Mouse (Mus musculus) myocyte (in vitro differentiated cells): ENCODE measurements around the gene Scrt2. TPM values are rescaled to one million over a fixed set of nuclear protein-coding genes. Genes with fewer than 3 reads are reported as not detected.

Experiments
- H3K27me3 ChIP-seq: one replicate; pipeline ENCODE4 v1.6.1; 2011; ENCODE audit not compliant: control insufficient read depth, insufficient read depth, insufficient read length
- H3K36me3 ChIP-seq: one replicate; pipeline ENCODE4 v1.6.1; 2011; ENCODE audit not compliant: control insufficient read depth, insufficient read depth
- H3K4me2 ChIP-seq: one replicate; pipeline ENCODE4 v1.6.1; 2011; ENCODE audit warnings: low read depth, control low read depth
- H3K4me3 ChIP-seq: one replicate; pipeline ENCODE4 v1.5.1; 2011; ENCODE audit warnings: mild to moderate bottlenecking, control low read depth, moderate library complexity
- H3K79me2 ChIP-seq: one replicate; pipeline ENCODE4 v1.6.1; 2011; ENCODE audit not compliant: control insufficient read depth, insufficient read depth
- H3ac ChIP-seq: one replicate; pipeline ENCODE4 v1.6.1; 2011; ENCODE audit not compliant: control insufficient read depth, insufficient read length
- CEBPB ChIP-seq: IDR thresholded peaks from 2 replicates; pipeline ENCODE4 v1.6.1; 2011; ENCODE audit warnings: mild to moderate bottlenecking, moderate library complexity; ENCODE audit not compliant: poor library complexity, insufficient read depth, severe bottlenecking
- E2F4 ChIP-seq: IDR thresholded peaks from one replicate; pipeline ENCODE4 v1.6.1; 2011; ENCODE audit warnings: mild to moderate bottlenecking, control low read depth, moderate library complexity; ENCODE audit not compliant: insufficient read depth
- MAX ChIP-seq: IDR thresholded peaks from one replicate; pipeline ENCODE4 v1.6.1; 2011; ENCODE audit warnings: low read depth, mild to moderate bottlenecking, control low read depth
- MYOD1 ChIP-seq, 3 experiments: IDR thresholded peaks; one replicate each; pipeline ENCODE4 v1.6.1; 2011; ENCODE audit warnings: control low read depth in 2 of 3, low read depth in 2 of 3, mild to moderate bottlenecking in 2 of 3, moderate library complexity in 1 of 3; ENCODE audit not compliant: insufficient read length in 2 of 3, control insufficient read depth in 1 of 3
- MYOG ChIP-seq, 3 experiments: IDR thresholded peaks; one replicate each; pipeline ENCODE4 v1.6.1; 2011; ENCODE audit warnings: control low read depth in 2 of 3, low read depth in 2 of 3, mild to moderate bottlenecking in 2 of 3; ENCODE audit not compliant: insufficient read length in 2 of 3, control insufficient read depth in 1 of 3, insufficient read depth in 1 of 3
- POLR2A ChIP-seq: IDR thresholded peaks from one replicate; pipeline ENCODE4 v1.6.1; 2011; ENCODE audit warnings: low read depth, mild to moderate bottlenecking, control low read depth, moderate library complexity; ENCODE audit not compliant: insufficient read length
- POLR2AphosphoS2 ChIP-seq: IDR thresholded peaks from one replicate; pipeline ENCODE4 v1.6.1; 2011; ENCODE audit warnings: low read depth, control low read depth; ENCODE audit not compliant: insufficient read length
- REST ChIP-seq: IDR thresholded peaks from one replicate; pipeline ENCODE4 v1.6.1; 2011; ENCODE audit warnings: mild to moderate bottlenecking, control low read depth, moderate library complexity; ENCODE audit not compliant: insufficient read depth, insufficient read length
- SRF ChIP-seq: IDR thresholded peaks from one replicate; pipeline ENCODE4 v1.6.1; 2011; ENCODE audit warnings: low read depth; ENCODE audit not compliant: control insufficient read depth, insufficient read length
- TCF12 ChIP-seq: IDR thresholded peaks from one replicate; pipeline ENCODE4 v1.6.1; 2011; ENCODE audit warnings: mild to moderate bottlenecking, control low read depth; ENCODE audit not compliant: poor library complexity, insufficient read depth, severe bottlenecking
- TCF3 ChIP-seq: IDR thresholded peaks from one replicate; pipeline ENCODE4 v1.6.1; 2011; ENCODE audit warnings: low read depth, control low read depth; ENCODE audit not compliant: insufficient read length
- USF1 ChIP-seq: IDR thresholded peaks from one replicate; pipeline ENCODE4 v1.6.1; 2011; ENCODE audit warnings: low read depth, mild to moderate bottlenecking, control low read depth, moderate library complexity
- polyA plus RNA-seq: library from polyadenylated mRNA; unstranded; fragments of >200 nt; fragmentation: generic; extraction: Trizol; gene quantifications from one replicate; pipeline ENCODE4 v1.2.1, GENCODE M21; 2012; ENCODE audit warnings: missing spikeins

Gene Scrt2
- polyA plus RNA-seq, 1 experiment: not detected

- Histone ChIP-seq H3K27me3 (peaks cover 50% of the 10 kb centered on the region), H3K36me3 (no peaks in the 10 kb centered on the region), H3K79me2 (no peaks in the 10 kb centered on the region), H3K4me3 (no peak overlapping the region), H3ac (no peak overlapping the region), H3K4me2 (no peak overlapping the region)
- TF ChIP-seq MAX (no peak), REST (no peak), SRF (no peak)
Measured at GRCm38 (mm10) chr2:152048003-152048980, 33.0 kb upstream of the Scrt2 start.

DNA sequence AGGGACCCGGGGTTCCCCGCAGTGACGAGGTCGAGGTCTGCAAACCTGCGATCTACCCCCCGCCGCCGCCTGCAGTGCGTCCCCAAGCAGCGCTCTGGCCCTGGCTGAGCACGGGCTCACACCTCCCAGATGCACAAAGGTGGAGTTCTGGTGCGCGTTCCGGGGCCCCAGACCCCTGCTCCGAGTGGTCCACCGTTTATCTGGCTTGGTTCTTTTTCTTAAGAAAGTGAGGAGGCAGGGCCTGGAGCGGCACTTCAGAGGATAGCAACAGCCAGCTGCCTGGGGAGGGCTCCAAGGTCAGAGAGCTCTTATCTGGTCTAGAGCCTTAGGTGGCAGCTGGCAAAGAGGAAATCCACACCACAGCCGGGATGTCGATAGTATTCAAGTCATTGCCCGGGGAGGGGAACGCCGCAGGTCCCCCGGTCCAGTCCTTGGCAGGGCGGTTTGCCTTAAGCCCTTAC is 32.3 kb upstream of the Scrt2 start:
- Histone ChIP-seq H3K4me3 (no peak overlapping the region), H3K4me2 (no peak overlapping the region), H3K27me3 (peaks cover 57% of the 10 kb centered on the region), H3ac (no peak overlapping the region), H3K36me3 (no peaks in the 10 kb centered on the region), H3K79me2 (no peaks in the 10 kb centered on the region)
- no peak for TF ChIP-seq SRF
- TF ChIP-seq E2F4: no peak
- no peak for TF ChIP-seq MYOG (IDR thresholded peaks at IDR 0.05; ENCODE audit: control insufficient read depth in 1 of 3, insufficient read depth in 1 of 3, insufficient read length in 2 of 3, low read depth in 2 of 3)
- no peak for TF ChIP-seq MAX
- no peak for TF ChIP-seq TCF12
- no peak for TF ChIP-seq TCF3
- no peak for TF ChIP-seq REST
- TF ChIP-seq MYOD1 (IDR thresholded peaks at IDR 0.05; ENCODE audit: control insufficient read depth in 1 of 3, insufficient read length in 2 of 3, low read depth in 2 of 3): no peak
- TF ChIP-seq USF1: no peak
- TF ChIP-seq CEBPB: no peak
- TF ChIP-seq POLR2AphosphoS2: no peak
- TF ChIP-seq POLR2A: no peak

DNA sequence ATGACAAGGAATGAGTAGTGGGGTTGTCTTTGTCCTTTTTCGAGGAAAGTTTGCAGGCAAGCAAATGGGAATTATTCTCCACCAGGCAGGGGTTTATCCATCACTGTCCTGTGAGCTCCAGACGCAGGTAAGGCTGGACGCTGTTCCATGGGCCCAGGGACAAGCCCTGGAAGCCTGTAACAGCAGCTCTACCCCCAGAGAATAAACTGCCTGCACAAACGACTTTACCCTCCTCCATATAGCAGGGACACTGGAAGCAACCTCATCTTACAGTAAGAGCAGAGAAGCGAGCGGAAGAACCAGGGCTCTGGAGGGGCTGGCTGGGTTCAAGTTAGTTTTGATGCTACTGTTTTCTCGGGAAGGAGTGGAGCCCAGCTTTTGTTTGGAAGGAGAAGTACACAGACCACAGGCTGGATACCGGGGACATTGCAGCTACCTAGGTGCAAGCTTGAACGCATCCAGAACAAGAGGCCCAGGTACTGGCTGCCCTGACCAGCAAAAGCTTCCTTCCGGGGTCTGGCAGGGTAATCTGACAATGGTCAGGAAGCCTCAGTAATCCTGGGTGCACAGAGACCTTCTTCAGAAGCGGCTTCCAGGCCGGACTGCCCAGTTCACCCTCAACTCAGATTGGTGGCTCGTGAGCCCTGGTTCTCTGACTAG is 31.6 kb upstream of the Scrt2 start:
- TF ChIP-seq POLR2A (no peak), POLR2AphosphoS2 (no peak), USF1 (no peak), E2F4 (no peak), MYOG (IDR thresholded peaks at IDR 0.05; ENCODE audit: control insufficient read depth in 1 of 3, insufficient read depth in 1 of 3, insufficient read length in 2 of 3, low read depth in 2 of 3) (no peak), TCF3 (no peak), MAX (no peak)
- H3K79me2 ChIP-seq: no peaks in the 10 kb centered on the region
- H3ac ChIP-seq: no peak overlapping the region
- H3K36me3 ChIP-seq: no peaks in the 10 kb centered on the region
- peaks cover 63% of the 10 kb centered on the region for H3K27me3 ChIP-seq
- no peak overlapping the region for H3K4me3 ChIP-seq
- H3K4me2 ChIP-seq: no peak overlapping the region

- TF ChIP-seq SRF (no peak), REST (no peak), MYOG (IDR thresholded peaks at IDR 0.05; ENCODE audit: control insufficient read depth in 1 of 3, insufficient read depth in 1 of 3, insufficient read length in 2 of 3, low read depth in 2 of 3) (no peak), CEBPB (no peak), MAX (no peak), TCF3 (no peak), POLR2AphosphoS2 (no peak), USF1 (no peak), TCF12 (no peak), POLR2A (no peak), MYOD1 (IDR thresholded peaks at IDR 0.05; ENCODE audit: control insufficient read depth in 1 of 3, insufficient read length in 2 of 3, low read depth in 2 of 3) (no peak), E2F4 (no peak)
- Histone ChIP-seq H3ac (no peak overlapping the region), H3K36me3 (no peaks in the 10 kb centered on the region), H3K79me2 (no peaks in the 10 kb centered on the region), H3K4me2 (no peak overlapping the region), H3K4me3 (no peak overlapping the region), H3K27me3 (peaks cover 69% of the 10 kb centered on the region)
Measured at GRCm38 (mm10) chr2:152050316-152050715, 31.0 kb upstream of the Scrt2 start.
